7 mouse cellular contexts compared by ENCODE assay signal in genomic region chr3:88200972-88201330, GRCm38 (mm10). TPM values are rescaled to one million over a fixed set of nuclear protein-coding genes. Genes with fewer than 3 reads are reported as not detected.
DNase-seq lines count a peak whose midpoint lies in the region; ATAC-seq and TF ChIP-seq lines count a peak whose summit lies in the region.

No protein-coding gene starts in this region.

- peaks cover 9% of the 10 kb centered on the region for H3K4me1 ChIP-seq in lung, embryonic 15.5 days
- peaks cover 49% of the 10 kb centered on the region for H3K4me1 ChIP-seq in forebrain, embryonic 11.5 days (replicated peaks; ENCODE audit: control insufficient read depth, insufficient read depth, low read length)
- H3K4me1 ChIP-seq in limb, embryonic 13.5 days: peaks cover 9% of the 10 kb centered on the region
- H3K4me1 ChIP-seq in stomach, postnatal 0 days (replicated peaks; ENCODE audit: control insufficient read depth, insufficient read depth): no peaks in the 10 kb centered on the region

- no peak for TF ChIP-seq CTCF in stomach, postnatal 0 days (IDR thresholded peaks at IDR 0.05; ENCODE audit: low read depth)

- DNase-seq in lung, postnatal 25 days (ENCODE audit: low spot score): no peak
- peak; percentile 68 for DNase-seq in forebrain, embryonic 11.5 days (ENCODE audit: low spot score)
- DNase-seq in stomach, postnatal 0 days (ENCODE audit: low spot score): no peak
- DNase-seq in gastrocnemius, postnatal 25 days: no peak
- DNase-seq in right cerebral cortex, postnatal 25 days: no peak

- ATAC-seq in lung, embryonic 15.5 days (ENCODE audit: borderline replicate concordance, extremely low read depth, low FRiP score, low TSS enrichment): no peak
- no peak for ATAC-seq in forebrain, embryonic 11.5 days (replicated peaks; ENCODE audit: low FRiP score)
- no peak for ATAC-seq in limb, embryonic 13.5 days (ENCODE audit: low FRiP score, low read depth)
- ATAC-seq in stomach, postnatal 0 days (ENCODE audit: low FRiP score, low TSS enrichment): no peak

- H3K36me3 ChIP-seq in lung, embryonic 15.5 days: no peaks in the 10 kb centered on the region
- no peaks in the 10 kb centered on the region for H3K36me3 ChIP-seq in forebrain, embryonic 11.5 days (ENCODE audit: control insufficient read depth, insufficient read depth, low read length)
- no peaks in the 10 kb centered on the region for H3K36me3 ChIP-seq in limb, embryonic 13.5 days
- no peaks in the 10 kb centered on the region for H3K36me3 ChIP-seq in stomach, postnatal 0 days (ENCODE audit: control insufficient read depth, insufficient read depth, low read length)

- H3K4me2 ChIP-seq in lung, embryonic 15.5 days: peak overlapping the region; percentile 45
- H3K4me2 ChIP-seq in forebrain, embryonic 11.5 days (ENCODE audit: low read depth, low read length, severe bottlenecking): peak overlapping the region; percentile 94
- H3K4me2 ChIP-seq in limb, embryonic 13.5 days (replicated peaks): peak overlapping the region; percentile 56
- H3K4me2 ChIP-seq in stomach, postnatal 0 days (replicated peaks; ENCODE audit: low read depth): peak overlapping the region; percentile 52

- no peak overlapping the region for H3K27ac ChIP-seq in lung, embryonic 15.5 days
- H3K27ac ChIP-seq in forebrain, embryonic 11.5 days (ENCODE audit: low read depth, low read length): peak overlapping the region; percentile 99
- H3K27ac ChIP-seq in limb, embryonic 13.5 days: no peak overlapping the region
- H3K27ac ChIP-seq in stomach, postnatal 0 days (replicated peaks): no peak overlapping the region

- H3K4me3 ChIP-seq in lung, embryonic 15.5 days: peak overlapping the region; percentile 22
- peak overlapping the region; percentile 55 for H3K4me3 ChIP-seq in forebrain, embryonic 11.5 days (ENCODE audit: low read depth, low read length)
- peak overlapping the region; percentile 37 for H3K4me3 ChIP-seq in limb, embryonic 13.5 days
- peak overlapping the region; percentile 32 for H3K4me3 ChIP-seq in stomach, postnatal 0 days (ENCODE audit: low read depth, low read length)

- H3K9ac ChIP-seq in lung, embryonic 15.5 days: no peak overlapping the region
- H3K9ac ChIP-seq in forebrain, embryonic 11.5 days (ENCODE audit: low read length): peak overlapping the region; percentile 98
- H3K9ac ChIP-seq in limb, embryonic 13.5 days: peak overlapping the region; percentile 43; the same call in 1 of the 2 replicates
- peak overlapping the region; percentile 18; the same call in 1 of the 2 replicates for H3K9ac ChIP-seq in stomach, postnatal 0 days (ENCODE audit: low read length)

- WGBS in lung, embryonic 15.5 days: under 1% methylated on average over 34 of the region's 37 CpGs
- 0% methylated on average over 37 of the region's 37 CpGs for WGBS in forebrain, embryonic 11.5 days
- under 1% methylated on average over 34 of the region's 37 CpGs for WGBS in limb, embryonic 13.5 days
- 1% methylated on average over 23 of the region's 37 CpGs for whole genome bisulfite sequencing in stomach, postnatal 0 days

- TF ChIP-seq EP300 in stomach, postnatal 0 days (optimal IDR thresholded peaks at IDR 0.05): no peak

- H3K27me3 ChIP-seq in lung, embryonic 15.5 days: peaks cover 97% of the 10 kb centered on the region
- peaks cover 30% of the 10 kb centered on the region for H3K27me3 ChIP-seq in forebrain, embryonic 11.5 days (ENCODE audit: control insufficient read depth, insufficient read depth, low read length)
- H3K27me3 ChIP-seq in limb, embryonic 13.5 days: peaks cover 100% of the 10 kb centered on the region
- H3K27me3 ChIP-seq in stomach, postnatal 0 days (ENCODE audit: control insufficient read depth, insufficient read depth, low read length): peaks cover 27% of the 10 kb centered on the region

- no peaks in the 10 kb centered on the region for H3K9me3 ChIP-seq in lung, embryonic 15.5 days
- H3K9me3 ChIP-seq in forebrain, embryonic 11.5 days (ENCODE audit: control insufficient read depth, low read length): no peaks in the 10 kb centered on the region
- H3K9me3 ChIP-seq in limb, embryonic 13.5 days: no peaks in the 10 kb centered on the region
- no peaks in the 10 kb centered on the region for H3K9me3 ChIP-seq in stomach, postnatal 0 days (ENCODE audit: control insufficient read depth, low read length)

RNA-seq across cellular contexts. Expression of gene Rhbg, which starts 53.6 kb away (rescaled TPM):
- 0.34 and 0.42 TPM in 2 replicates for polyA plus RNA-seq in lung, embryonic 15.5 days (2015; fragmentation: Nextera tagmentation; extraction: Ambion mirVana)
- polyA plus RNA-seq in forebrain, embryonic 11.5 days (2014; fragmentation: Nextera tagmentation; extraction: Ambion mirVana): 0.36 TPM in 1 of 2 replicates, not detected in the other
- 4.8 and 5.7 TPM in 2 replicates for polyA plus RNA-seq in limb, embryonic 13.5 days (2015; fragmentation: Nextera tagmentation; extraction: Ambion mirVana)
- polyA plus RNA-seq in stomach, postnatal 0 days (2015; fragmentation: Nextera tagmentation; extraction: Ambion mirVana): 19.4 and 27.0 TPM in 2 replicates
- total RNA-seq in gastrocnemius, postnatal 25 days (2021): not detected

RNA-seq across cellular contexts. Expression of gene Mef2d, which starts 58.8 kb away (rescaled TPM):
- 16.7 and 20.4 TPM in 2 replicates for polyA plus RNA-seq in lung, embryonic 15.5 days (2015; fragmentation: Nextera tagmentation; extraction: Ambion mirVana)
- 17.3 and 19.7 TPM in 2 replicates for polyA plus RNA-seq in forebrain, embryonic 11.5 days (2014; fragmentation: Nextera tagmentation; extraction: Ambion mirVana)
- polyA plus RNA-seq in limb, embryonic 13.5 days (2015; fragmentation: Nextera tagmentation; extraction: Ambion mirVana): 16.4 and 19.7 TPM in 2 replicates
- polyA plus RNA-seq in stomach, postnatal 0 days (2015; fragmentation: Nextera tagmentation; extraction: Ambion mirVana): 10.6 and 13.0 TPM in 2 replicates
- 100 to 1,000 TPM; 156 to 164 TPM for total RNA-seq in gastrocnemius, postnatal 25 days (2021)
